Mouse (Mus musculus) heart, embryonic 13.5 days (tissue): ENCODE results near the gene Rin2. TPM values are rescaled to one million over a fixed set of nuclear protein-coding genes. Genes with fewer than 3 reads are reported as not detected.

Experiments
- ATAC-seq: fragments of 200-750 bp; cut with Nextera tagmentation; 2 replicates; pipeline ENCODE4 v1.8.0; 2017; ENCODE audit warnings: moderate TSS enrichment; ENCODE audit not compliant: insufficient number of reproducible peaks, low FRiP score, low TSS enrichment; ENCODE audit errors: extremely low read depth
- H3K27ac ChIP-seq: fragments of 300-500 bp; sonication (generic); replicated peaks from 2 replicates; pipeline ENCODE4 v1.5.1; 2015; ENCODE audit warnings: moderate library complexity, mild to moderate bottlenecking, inconsistent platforms
- H3K27me3 ChIP-seq: fragments of 300-500 bp; sonication (generic); replicated peaks from 2 replicates; pipeline ENCODE4 v1.6.1; 2015; ENCODE audit warnings: mild to moderate bottlenecking, inconsistent platforms
- H3K36me3 ChIP-seq: fragments of 300-500 bp; sonication (generic); 2 replicates; pipeline ENCODE4 v1.6.1; 2015; ENCODE audit warnings: mild to moderate bottlenecking, inconsistent platforms
- H3K4me1 ChIP-seq: fragments of 300-500 bp; sonication (generic); 2 replicates; pipeline ENCODE4 v1.6.1; 2015; ENCODE audit warnings: inconsistent platforms
- H3K4me2 ChIP-seq: fragments of 300-500 bp; sonication (generic); 2 replicates; pipeline ENCODE4 v1.6.1; 2015; ENCODE audit warnings: inconsistent platforms, mild to moderate bottlenecking, moderate library complexity
- H3K4me3 ChIP-seq: fragments of 300-500 bp; sonication (generic); 2 replicates; pipeline ENCODE4 v1.5.1; 2015; ENCODE audit warnings: moderate library complexity, mild to moderate bottlenecking, inconsistent platforms
- H3K9ac ChIP-seq: fragments of 300-500 bp; sonication (generic); 2 replicates; pipeline ENCODE4 v1.6.1; 2015; ENCODE audit warnings: inconsistent platforms, mild to moderate bottlenecking, moderate library complexity
- H3K9me3 ChIP-seq: fragments of 300-500 bp; sonication (generic); 2 replicates; pipeline ENCODE4 v1.6.1; 2016; ENCODE audit warnings: inconsistent platforms
- WGBS: fragments of 180-500 bp; shearing (Covaris S2); methylation state at CpG from one replicate; pipeline ENCODE4 v1.1.7; 2015; ENCODE audit warnings: mixed read lengths; 5-methylcytosine and 5-hydroxymethylcytosine counted together
- polyA plus RNA-seq: library from polyadenylated mRNA; unstranded; fragments of >200 nt; fragmentation: Nextera tagmentation; extraction: Ambion mirVana; gene quantifications from 2 replicates; pipeline ENCODE4 v1.2.1, GENCODE M21; 2015

The Rin2 gene
- polyA plus RNA-seq, 1 experiment from 2014 or later = 15.6 TPM

DNA sequence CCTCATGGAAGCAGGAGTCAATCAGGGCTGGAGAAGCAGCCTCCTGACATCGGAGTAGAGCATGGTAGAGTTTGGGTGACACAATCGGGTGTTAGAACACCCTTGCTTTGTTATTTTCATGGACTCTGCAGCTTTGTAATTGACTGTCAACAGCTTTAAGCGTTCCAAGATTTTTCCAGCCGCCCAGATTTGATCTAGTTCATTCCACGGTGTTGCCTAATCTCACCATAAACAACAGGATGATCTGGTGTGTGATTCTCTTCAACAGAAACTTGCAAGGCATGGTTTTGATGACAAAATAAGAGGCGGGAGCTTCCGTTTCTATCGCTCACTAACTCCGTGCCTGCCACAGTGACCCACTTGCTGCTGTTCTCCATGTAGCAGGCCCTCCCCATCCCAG lies 180.8 kb downstream of the Rin2 start:
- no peak overlapping the region for H3K27ac ChIP-seq
- no peak overlapping the region for H3K9ac ChIP-seq
- ATAC-seq = no peak
- H3K27me3 ChIP-seq = no peaks in the 10 kb centered on the region
- no peak overlapping the region for H3K4me2 ChIP-seq
- H3K4me3 ChIP-seq = no peak overlapping the region
- H3K36me3 ChIP-seq = peaks cover 37% of the 10 kb centered on the region
- 73% methylated on average over 9 of the region's 9 CpGs for WGBS
- H3K4me1 ChIP-seq = peaks cover 38% of the 10 kb centered on the region
- no peaks in the 10 kb centered on the region for H3K9me3 ChIP-seq

DNA sequence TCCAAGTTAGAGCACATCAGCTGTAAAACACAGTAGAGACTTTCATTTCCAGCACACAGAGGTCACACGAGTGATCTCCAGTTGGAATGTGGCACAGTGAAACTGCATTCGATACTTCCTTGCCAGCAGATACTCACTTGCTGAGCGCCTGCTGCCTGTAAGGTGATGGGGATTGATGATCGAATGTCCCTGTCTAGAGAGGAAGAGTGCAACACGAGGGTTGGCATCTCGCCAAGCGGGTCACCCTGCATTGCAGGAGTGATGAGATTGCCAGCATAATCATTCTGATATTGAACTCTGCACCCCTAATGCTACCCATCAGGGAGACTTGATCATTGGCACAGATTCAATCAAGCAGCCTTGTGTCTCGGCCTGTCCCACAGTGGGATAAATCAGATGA lies 182.8 kb downstream of the Rin2 start:
- Histone ChIP-seq H3K9me3 (no peaks in the 10 kb centered on the region), H3K4me3 (no peak overlapping the region), H3K9ac (no peak overlapping the region), H3K27me3 (no peaks in the 10 kb centered on the region), H3K4me2 (no peak overlapping the region), H3K4me1 (peaks cover 54% of the 10 kb centered on the region), H3K36me3 (peaks cover 17% of the 10 kb centered on the region; the same call in 1 of the 2 replicates), H3K27ac (no peak overlapping the region)
- WGBS = 55% methylated on average over 8 of the region's 8 CpGs
- no peak for ATAC-seq

DNA sequence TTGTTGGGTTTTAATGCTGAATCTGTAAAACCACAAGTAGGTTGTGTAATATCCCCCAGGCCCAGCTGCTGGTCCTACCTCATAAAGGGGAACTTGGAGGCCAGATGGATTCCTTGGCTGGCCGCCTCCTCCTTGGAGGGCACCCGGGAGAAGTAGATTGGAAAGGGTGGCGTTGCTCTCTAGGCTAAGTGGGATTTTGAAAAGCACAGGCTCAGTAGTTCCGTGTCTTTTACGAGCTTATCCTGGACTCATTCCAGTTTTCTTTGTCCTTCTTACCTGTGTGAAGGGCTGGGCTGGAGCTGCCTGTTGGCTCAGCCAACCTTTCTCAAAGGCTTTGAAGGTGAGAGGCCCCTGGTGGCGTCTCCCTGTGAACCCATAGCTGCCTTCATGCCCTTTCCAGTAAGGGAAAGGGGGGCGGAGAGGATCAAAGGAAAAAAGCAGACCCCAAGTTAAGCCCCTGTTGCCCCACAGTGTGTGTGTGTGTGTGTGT lies 184.5 kb downstream of the Rin2 start:
- Histone ChIP-seq H3K9me3 (no peaks in the 10 kb centered on the region), H3K4me3 (peak overlapping the region; percentile 61), H3K27me3 (no peaks in the 10 kb centered on the region), H3K9ac (peak overlapping the region; percentile 85), H3K36me3 (peaks cover 13% of the 10 kb centered on the region; the same call in 1 of the 2 replicates), H3K27ac (peak overlapping the region; percentile 98), H3K4me2 (peak overlapping the region; percentile 80), H3K4me1 (peaks cover 65% of the 10 kb centered on the region)
- peak; percentile 37; the same call in 1 of the 2 replicates for ATAC-seq
- WGBS = 34% methylated on average over 7 of the region's 7 CpGs

DNA sequence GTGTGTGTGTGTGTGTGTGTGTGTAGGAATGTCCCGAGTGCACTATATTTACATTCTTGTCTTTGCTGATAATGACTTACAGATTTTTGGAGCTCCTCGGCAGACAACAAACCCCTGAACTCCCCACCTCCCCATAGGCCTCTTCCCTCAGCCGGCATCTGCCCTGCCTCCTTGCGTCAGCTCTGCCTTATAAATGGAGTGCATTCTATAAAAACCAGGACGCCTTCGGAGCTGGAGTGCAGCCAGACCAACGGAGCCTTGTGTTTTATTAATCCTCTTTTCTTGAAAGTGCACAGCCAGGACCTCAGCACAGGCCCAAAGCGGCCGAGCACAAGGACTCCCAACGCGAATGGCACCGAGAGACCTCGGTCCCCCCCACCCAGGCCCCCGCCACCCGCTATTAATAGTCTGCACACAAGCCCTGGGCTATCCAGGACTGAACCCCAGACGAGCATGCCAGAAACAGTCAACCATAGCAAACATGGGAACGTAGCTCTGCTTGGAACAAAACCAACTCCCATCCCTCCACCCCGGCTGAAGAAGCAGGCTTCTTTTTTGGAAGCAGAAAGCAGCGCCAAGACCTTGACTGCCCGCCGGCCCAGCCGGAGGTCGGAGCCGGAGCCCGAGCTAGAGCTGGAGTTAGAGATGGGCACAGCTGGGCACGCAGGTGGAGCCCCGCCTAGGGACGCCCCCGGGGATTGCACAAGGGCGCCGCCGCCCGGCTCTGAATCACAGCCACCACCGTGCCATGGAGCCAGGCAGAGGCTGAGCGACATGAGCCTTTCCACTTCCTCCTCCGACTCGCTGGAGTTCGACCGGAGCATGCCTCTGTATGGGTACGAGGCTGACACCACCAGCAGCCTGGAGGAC lies 185.2 kb downstream of the Rin2 start:
- Histone ChIP-seq H3K9me3 (no peaks in the 10 kb centered on the region), H3K36me3 (peaks cover 13% of the 10 kb centered on the region; the same call in 1 of the 2 replicates), H3K27ac (peak overlapping the region; percentile 98), H3K27me3 (no peaks in the 10 kb centered on the region), H3K4me1 (peaks cover 65% of the 10 kb centered on the region), H3K4me2 (peak overlapping the region; percentile 80), H3K9ac (peak overlapping the region; percentile 85), H3K4me3 (peak overlapping the region; percentile 61)
- ATAC-seq = peak; percentile 77
- WGBS = 7% methylated on average over 40 of the region's 40 CpGs

DNA sequence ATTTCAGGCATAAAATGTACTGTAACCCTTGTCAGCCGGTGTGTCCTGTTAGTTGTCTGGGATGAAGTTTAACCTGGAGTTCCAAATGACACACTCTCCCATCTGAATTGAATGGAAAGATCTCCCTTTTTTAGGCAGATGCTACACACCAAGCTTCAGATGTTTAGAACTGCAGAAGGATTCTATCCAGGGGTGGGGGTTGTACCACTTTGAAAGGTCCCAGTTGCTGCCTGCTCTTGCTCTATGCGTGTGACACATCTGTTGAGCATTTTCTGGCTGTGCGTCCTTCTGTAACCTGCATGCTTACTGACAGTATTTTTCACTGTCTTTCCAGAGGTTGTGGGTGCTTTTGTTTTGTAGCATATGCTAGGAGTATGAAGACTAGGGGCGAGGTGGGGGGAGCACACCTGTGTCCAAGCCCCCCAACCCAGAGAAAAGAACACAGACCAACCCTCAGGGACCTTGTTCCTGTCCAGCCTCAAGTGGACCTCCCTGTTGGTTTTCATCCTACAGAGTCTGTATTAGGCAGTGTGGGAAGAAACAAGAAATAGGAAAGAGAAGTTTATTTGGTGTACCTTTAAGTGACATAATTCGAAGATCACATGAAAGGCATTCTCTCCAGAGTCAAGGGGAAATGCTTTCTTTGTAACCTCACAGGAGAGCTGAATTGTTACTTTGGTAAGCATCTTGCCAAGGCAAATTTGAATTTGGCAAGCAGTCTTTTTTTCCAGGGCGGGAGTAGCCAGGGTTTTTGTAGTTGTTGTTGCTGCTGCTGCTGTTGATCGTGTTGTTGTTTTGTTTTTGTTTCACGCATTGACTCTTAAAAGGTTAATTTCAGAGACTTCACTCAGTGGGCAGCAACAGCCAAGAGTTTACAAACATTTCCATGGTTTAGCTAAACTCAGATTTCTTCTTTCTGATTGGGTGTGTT lies 186.4 kb downstream of the Rin2 start:
- Histone ChIP-seq H3K27me3 (no peaks in the 10 kb centered on the region), H3K9me3 (no peaks in the 10 kb centered on the region), H3K4me2 (peak overlapping the region; percentile 80), H3K36me3 (peaks cover 17% of the 10 kb centered on the region), H3K4me1 (peaks cover 62% of the 10 kb centered on the region), H3K9ac (peak overlapping the region; percentile 85), H3K27ac (peak overlapping the region; percentile 98), H3K4me3 (peak overlapping the region; percentile 61)
- 52% methylated on average over 8 of the region's 8 CpGs for WGBS
- ATAC-seq = no peak

GRCm38 (mm10) chr2:145862206-145862817 lies 187.3 kb downstream of the Rin2 start:
- no peak for ATAC-seq
- Histone ChIP-seq H3K36me3 (peaks cover 25% of the 10 kb centered on the region), H3K4me1 (peaks cover 60% of the 10 kb centered on the region), H3K4me3 (peak overlapping the region; percentile 61), H3K4me2 (peak overlapping the region; percentile 80), H3K27me3 (no peaks in the 10 kb centered on the region), H3K27ac (peak overlapping the region; percentile 98), H3K9ac (peak overlapping the region; percentile 85), H3K9me3 (0 out of 2 replicates have a peak, but pooled peaks cover 7% of the 10 kb centered on the region)
- WGBS = 40% methylated on average over 10 of the region's 10 CpGs

DNA sequence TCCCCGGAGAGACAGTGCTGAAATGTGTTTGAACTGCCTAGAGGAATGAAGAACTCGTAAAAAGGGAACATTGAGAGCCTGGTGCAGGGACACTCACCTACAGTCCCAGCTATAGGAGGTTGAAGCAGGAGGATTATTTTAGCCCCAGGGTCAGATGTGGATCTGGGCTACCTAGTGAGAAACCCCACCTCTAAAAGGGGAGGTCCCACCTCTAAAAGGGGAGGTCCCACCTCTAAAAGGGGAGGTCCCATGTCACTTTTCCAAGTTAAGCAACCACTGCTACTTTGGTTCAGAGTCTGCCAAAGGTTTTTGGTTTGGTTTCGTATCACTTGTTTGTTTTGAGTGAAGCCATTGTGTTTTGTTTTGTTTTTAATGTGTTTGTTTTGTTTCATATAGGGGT lies 190.3 kb downstream of the Rin2 start:
- no peaks in the 10 kb centered on the region for H3K27me3 ChIP-seq
- 89% methylated on average over 3 of the region's 3 CpGs for WGBS

GRCm38 (mm10) chr2:145866238-145866637 lies 191.2 kb downstream of the Rin2 start:
- H3K9me3 ChIP-seq = 0 out of 2 replicates have a peak, but pooled peaks cover 7% of the 10 kb centered on the region
- H3K27ac ChIP-seq = no peak overlapping the region
- 85% methylated on average over 3 of the region's 3 CpGs for WGBS
- H3K27me3 ChIP-seq = no peaks in the 10 kb centered on the region
- no peak for ATAC-seq
- no peak overlapping the region for H3K4me2 ChIP-seq
- no peak overlapping the region for H3K4me3 ChIP-seq
- peaks cover 27% of the 10 kb centered on the region for H3K4me1 ChIP-seq
- peaks cover 42% of the 10 kb centered on the region for H3K36me3 ChIP-seq
- H3K9ac ChIP-seq = no peak overlapping the region

More for the DNA sequence above, 190.3 kb downstream of the Rin2 start:
- Histone ChIP-seq H3K36me3 (peaks cover 42% of the 10 kb centered on the region), H3K27ac (no peak overlapping the region), H3K9ac (no peak overlapping the region), H3K4me2 (no peak overlapping the region), H3K9me3 (0 out of 2 replicates have a peak, but pooled peaks cover 7% of the 10 kb centered on the region), H3K4me3 (no peak overlapping the region), H3K4me1 (peaks cover 36% of the 10 kb centered on the region)
- no peak for ATAC-seq

DNA sequence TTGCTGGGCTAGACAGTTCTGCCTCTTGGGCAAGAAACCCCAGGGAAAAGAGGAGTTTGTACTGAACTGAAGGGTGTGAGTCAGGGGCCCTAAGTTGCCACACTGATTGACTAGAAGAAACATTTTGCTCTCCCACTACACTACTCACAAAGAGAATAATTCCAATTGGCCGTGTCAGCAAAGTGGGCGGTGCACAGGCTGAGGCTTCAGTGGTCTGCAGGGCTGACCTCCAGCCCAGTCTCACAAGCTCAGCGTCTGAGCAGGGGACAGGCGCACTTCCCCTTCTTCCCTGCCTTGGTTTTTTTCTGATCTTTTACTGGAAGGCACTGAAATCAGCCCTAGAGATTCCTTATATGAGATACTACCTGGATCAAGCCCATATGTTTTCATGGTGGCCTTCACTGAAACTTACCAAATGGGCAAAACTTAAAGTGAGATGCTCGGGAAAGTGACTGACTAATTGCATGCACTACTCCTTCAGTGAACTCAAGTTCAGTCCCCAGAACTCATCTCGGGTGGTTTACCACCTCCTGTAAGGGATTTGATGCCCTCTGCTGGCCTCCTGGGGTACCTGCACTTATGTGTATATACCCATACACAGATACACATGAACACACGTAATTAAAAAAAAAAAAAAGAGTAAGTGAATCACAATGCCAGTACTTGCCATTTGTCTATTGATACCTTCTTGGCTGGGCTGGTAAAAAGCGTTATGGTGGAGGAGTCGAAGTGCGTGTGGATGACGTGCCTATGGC lies 191.9 kb downstream of the Rin2 start:
- 86% methylated on average over 11 of the region's 11 CpGs for WGBS
- 0 out of 2 replicates have a peak, but pooled peaks cover 7% of the 10 kb centered on the region for H3K9me3 ChIP-seq
- H3K4me2 ChIP-seq = no peak overlapping the region
- H3K27me3 ChIP-seq = no peaks in the 10 kb centered on the region
- no peak overlapping the region for H3K9ac ChIP-seq
- no peak overlapping the region for H3K4me3 ChIP-seq
- H3K27ac ChIP-seq = no peak overlapping the region
- H3K4me1 ChIP-seq = peaks cover 21% of the 10 kb centered on the region
- ATAC-seq = no peak
- peaks cover 42% of the 10 kb centered on the region for H3K36me3 ChIP-seq

DNA sequence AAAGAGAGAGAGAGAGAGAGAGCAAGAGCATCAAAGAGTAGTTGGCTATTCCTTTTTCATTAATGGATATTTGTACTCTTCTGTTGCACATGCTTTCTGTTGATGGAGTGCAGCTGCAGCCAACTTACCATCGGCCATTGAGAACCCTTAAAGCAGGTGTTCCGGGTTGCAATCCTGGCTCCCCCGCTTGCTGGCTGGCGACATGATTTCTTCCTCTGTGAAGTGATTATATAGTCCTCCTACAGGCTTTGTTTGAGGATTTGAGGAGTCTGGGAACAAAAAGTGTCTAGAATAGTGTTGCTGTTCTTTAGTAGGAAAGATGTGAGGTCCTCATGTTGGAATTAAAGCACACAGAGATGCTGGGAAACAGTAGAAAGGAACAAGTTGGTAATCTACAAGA lies 196.3 kb downstream of the Rin2 start:
- Histone ChIP-seq H3K27ac (no peak overlapping the region), H3K4me1 (peaks cover 15% of the 10 kb centered on the region), H3K27me3 (no peaks in the 10 kb centered on the region), H3K9ac (no peak overlapping the region), H3K4me2 (no peak overlapping the region), H3K9me3 (0 out of 2 replicates have a peak, but pooled peaks cover 7% of the 10 kb centered on the region), H3K4me3 (no peak overlapping the region), H3K36me3 (peaks cover 35% of the 10 kb centered on the region)
- ATAC-seq = no peak
- 86% methylated on average over 4 of the region's 4 CpGs for WGBS
